Mouse (Mus musculus): Measurements from ENCODE around the gene Tspyl2.

DNA sequence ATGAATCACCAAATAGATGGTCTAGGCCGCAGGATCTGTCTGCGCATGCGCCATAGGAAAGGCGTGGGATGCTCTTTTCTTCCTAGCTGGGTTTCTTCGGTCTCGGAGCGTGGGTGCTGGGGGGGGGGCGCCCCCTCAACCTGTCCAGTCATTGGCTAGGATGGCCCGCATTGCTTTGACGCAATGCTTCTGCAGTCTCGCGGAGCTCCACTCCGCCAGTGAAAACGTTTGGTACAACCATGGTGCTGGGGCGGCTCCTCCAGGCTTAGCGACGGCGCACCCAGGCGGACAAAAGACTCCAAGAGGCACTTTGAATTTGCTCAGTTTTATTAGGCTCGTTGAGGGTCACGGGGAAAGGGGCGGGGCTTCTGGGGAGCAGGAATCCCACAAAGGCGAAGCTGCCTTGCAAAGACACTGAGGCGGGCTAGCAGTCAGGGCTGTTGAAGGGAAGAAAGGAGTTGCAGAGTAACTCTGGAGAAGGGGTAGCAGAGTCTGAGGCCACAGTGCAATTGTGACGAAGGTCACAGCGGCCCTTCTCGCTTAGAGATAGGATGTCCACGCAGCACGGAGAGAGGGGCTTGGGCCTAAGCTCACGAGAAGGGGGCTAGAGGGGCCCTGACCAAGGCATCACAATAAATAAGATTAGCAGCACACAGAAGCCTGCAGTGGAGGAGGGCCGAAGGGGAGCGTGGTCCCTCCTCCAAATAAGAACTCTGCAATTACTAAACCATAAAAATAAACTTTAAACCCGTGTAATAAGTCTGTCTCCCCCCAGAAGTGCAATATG lies 5.5 kb downstream of the Tspyl2 start:
- TF ChIP-seq CTCF (IDR thresholded peaks at IDR 0.05; ENCODE audit: low read depth) (peak; percentile 1; the same call in 1 of the 2 replicates), EP300 (IDR thresholded peaks at IDR 0.05; ENCODE audit: low read depth) (no peak)

Measured in heart, postnatal 0 days (tissue).